Mouse (Mus musculus) small intestine, adult 2 months (tissue): ENCODE data around the gene Rgs7bp. TPM values are rescaled to one million over a fixed set of nuclear protein-coding genes. Genes with fewer than 3 reads are reported as not detected.
A peak's percentile ranks its signal among the peaks of the same experiment; 100 is the strongest.

Experiments
- H3K27ac ChIP-seq: fragments of 200-500 bp; 2 replicates; pipeline ENCODE4 v1.5.1; 2012; ENCODE audit warnings: low read depth, low read length, control low read depth, inconsistent platforms; ENCODE audit not compliant: insufficient read depth
- H3K27me3 ChIP-seq: fragments of 200-500 bp; 2 replicates; pipeline ENCODE4 v1.6.1; 2012; ENCODE audit warnings: mild to moderate bottlenecking, moderate library complexity, low read length, inconsistent platforms; ENCODE audit not compliant: control insufficient read depth, insufficient read depth
- H3K36me3 ChIP-seq: fragments of 200-500 bp; 2 replicates; pipeline ENCODE4 v1.6.1; 2012; ENCODE audit warnings: mild to moderate bottlenecking, low read length, control low read depth, inconsistent platforms; ENCODE audit not compliant: control insufficient read depth, insufficient read depth
- H3K4me1 ChIP-seq: fragments of 200-500 bp; 2 replicates; pipeline ENCODE4 v1.6.1; 2012; ENCODE audit warnings: low read length, inconsistent platforms, mixed read lengths; ENCODE audit not compliant: control insufficient read depth, insufficient read depth, insufficient read length
- H3K4me3 ChIP-seq: fragments of 200-500 bp; 2 replicates; pipeline ENCODE4 v1.5.1; 2012; ENCODE audit warnings: low read depth, mild to moderate bottlenecking, control low read depth, inconsistent platforms, low read length, moderate library complexity
- CTCF ChIP-seq: fragments of 200-500 bp; IDR thresholded peaks from 2 replicates; pipeline ENCODE4 v1.5.1; 2012; ENCODE audit warnings: low read depth, mild to moderate bottlenecking, control low read depth, inconsistent platforms, low read length, moderate library complexity, mixed read lengths; ENCODE audit not compliant: insufficient replicate concordance, insufficient read length; ENCODE audit errors: extremely low read depth
- POLR2A ChIP-seq: fragments of 200-500 bp; IDR thresholded peaks from 2 replicates; pipeline ENCODE4 v1.6.1; 2012; ENCODE audit warnings: low read depth, mild to moderate bottlenecking, control low read depth, inconsistent platforms, low read length, moderate library complexity
- WGBS: fragments of 180-500 bp; shearing (Covaris S2); methylation state at CpG from one replicate; pipeline ENCODE4 v1.1.7; 2018; 5-methylcytosine and 5-hydroxymethylcytosine counted together
- polyA plus RNA-seq: library from polyadenylated mRNA; depleted of rRNA; stranded (reverse); fragments of >200 nt; gene quantifications from 2 replicates; pipeline ENCODE4 v1.2.3, GENCODE M21; 2012

Rgs7bp gene
- polyA plus RNA-seq, 1 experiment, result 0.47 TPM

GRCm38 (mm10) chr13:105066890-105067845, 12.4 kb upstream of the Rgs7bp start:
- Histone ChIP-seq H3K36me3 (no peaks in the 10 kb centered on the region), H3K27me3 (no peaks in the 10 kb centered on the region), H3K4me1 (no peaks in the 10 kb centered on the region), H3K4me3 (no peak overlapping the region), H3K27ac (no peak overlapping the region)
- 35% methylated on average over 7 of the region's 7 CpGs for whole genome bisulfite sequencing
- TF ChIP-seq CTCF, result no peak
- no peak for TF ChIP-seq POLR2A

- H3K4me3 ChIP-seq, result no peak overlapping the region
- no peaks in the 10 kb centered on the region for H3K4me1 ChIP-seq
- H3K36me3 ChIP-seq, result no peaks in the 10 kb centered on the region
- no peak overlapping the region for H3K27ac ChIP-seq
- TF ChIP-seq CTCF (no peak), POLR2A (no peak)
- no peaks in the 10 kb centered on the region for H3K27me3 ChIP-seq
These were observed 11.4 kb upstream of the Rgs7bp start for GRCm38 (mm10) chr13:105066119-105066518.

GRCm38 (mm10) chr13:105055374-105055773, 644 bp upstream of the Rgs7bp start:
- no peak overlapping the region for H3K4me3 ChIP-seq
- 19% methylated on average over 5 of the region's 5 CpGs for WGBS

GRCm38 (mm10) chr13:105054941-105055309, 195 bp upstream of the Rgs7bp start:
- peaks cover 5% of the 10 kb centered on the region; the same call in 1 of the 2 replicates for H3K27me3 ChIP-seq
- WGBS, result 3% methylated on average over 8 of the region's 8 CpGs
- peak overlapping the region; percentile 69 for H3K4me3 ChIP-seq
- no peak overlapping the region for H3K27ac ChIP-seq
- H3K36me3 ChIP-seq, result no peaks in the 10 kb centered on the region
- TF ChIP-seq POLR2A (no peak), CTCF (no peak)
- no peaks in the 10 kb centered on the region; the same call in 1 of the 2 replicates for H3K4me1 ChIP-seq

More at GRCm38 (mm10) chr13:105055374-105055773, 644 bp upstream of the Rgs7bp start:
- H3K27ac ChIP-seq, result no peak overlapping the region
- H3K36me3 ChIP-seq, result no peaks in the 10 kb centered on the region
- no peaks in the 10 kb centered on the region; the same call in 1 of the 2 replicates for H3K4me1 ChIP-seq
- H3K27me3 ChIP-seq, result peaks cover 5% of the 10 kb centered on the region; the same call in 1 of the 2 replicates
- TF ChIP-seq POLR2A (no peak), CTCF (no peak)

GRCm38 (mm10) chr13:105053618-105054017, 1.1 kb downstream of the Rgs7bp start:
- H3K4me1 ChIP-seq, result no peaks in the 10 kb centered on the region; the same call in 1 of the 2 replicates
- TF ChIP-seq POLR2A (no peak), CTCF (no peak)
- no peak overlapping the region for H3K27ac ChIP-seq
- H3K4me3 ChIP-seq, result peak overlapping the region; percentile 69
- peaks cover 5% of the 10 kb centered on the region; the same call in 1 of the 2 replicates for H3K27me3 ChIP-seq
- 4% methylated on average over 12 of the region's 12 CpGs for WGBS
- no peaks in the 10 kb centered on the region for H3K36me3 ChIP-seq

- no peak overlapping the region for H3K27ac ChIP-seq
- H3K4me1 ChIP-seq, result no peaks in the 10 kb centered on the region; the same call in 1 of the 2 replicates
- H3K36me3 ChIP-seq, result no peaks in the 10 kb centered on the region
- H3K4me3 ChIP-seq, result no peak overlapping the region
- TF ChIP-seq POLR2A (no peak), CTCF (no peak)
- WGBS, result 61% methylated on average over 6 of the region's 6 CpGs
- H3K27me3 ChIP-seq, result peaks cover 5% of the 10 kb centered on the region; the same call in 1 of the 2 replicates
These were observed 3.3 kb downstream of the Rgs7bp start for GRCm38 (mm10) chr13:105051432-105051831.

- H3K4me3 ChIP-seq, result no peak overlapping the region
- TF ChIP-seq CTCF (no peak), POLR2A (no peak)
- H3K4me1 ChIP-seq, result no peaks in the 10 kb centered on the region
- H3K27me3 ChIP-seq, result no peaks in the 10 kb centered on the region
- 64% methylated on average over 8 of the region's 8 CpGs for WGBS
- H3K27ac ChIP-seq, result no peak overlapping the region
- no peaks in the 10 kb centered on the region for H3K36me3 ChIP-seq
These were observed 6.1 kb downstream of the Rgs7bp start for GRCm38 (mm10) chr13:105048662-105049061.
